Mouse (Mus musculus): ENCODE data around the gene Rorc.

The Rorc gene

GRCm38 (mm10) chr3:94377028-94377923 is 4.7 kb downstream of the Rorc start:
- DNase-seq, result no peak

GRCm38 (mm10) chr3:94379831-94380510 is 7.4 kb downstream of the Rorc start:
- DNase-seq, result no peak

GRCm38 (mm10) chr3:94382308-94382707 is 9.7 kb downstream of the Rorc start:
- no peak for DNase-seq

GRCm38 (mm10) chr3:94383476-94383875 is 10.9 kb downstream of the Rorc start:
- no peak for DNase-seq

- no peak for DNase-seq
These were observed 14.1 kb downstream of the Rorc start for GRCm38 (mm10) chr3:94386671-94387070.

- DNase-seq, result no peak
These were observed 14.8 kb downstream of the Rorc start for GRCm38 (mm10) chr3:94387391-94387790.

GRCm38 (mm10) chr3:94388047-94388446 is 15.5 kb downstream of the Rorc start:
- peak; percentile 29 for DNase-seq

GRCm38 (mm10) chr3:94389420-94389819 is 16.8 kb downstream of the Rorc start:
- DNase-seq, result no peak

- DNase-seq, result no peak
These were observed 18.4 kb downstream of the Rorc start for GRCm38 (mm10) chr3:94391001-94391400.

GRCm38 (mm10) chr3:94392128-94392527 is 19.5 kb downstream of the Rorc start:
- no peak for DNase-seq

GRCm38 (mm10) chr3:94393049-94393448 is 20.5 kb downstream of the Rorc start:
- no peak for DNase-seq

GRCm38 (mm10) chr3:94396336-94396735 is 23.7 kb downstream of the Rorc start:
- no peak for DNase-seq

GRCm38 (mm10) chr3:94396851-94397250 is 24.3 kb downstream of the Rorc start:
- no peak for DNase-seq

- DNase-seq, result no peak
These were observed 25.6 kb downstream of the Rorc start, which contains the start of gene Lingo4 for GRCm38 (mm10) chr3:94398217-94398616. TSS of gene Lingo4 (plus strand) at chr3:94398517.

GRCm38 (mm10) chr3:94398943-94399481 is 26.4 kb downstream of the Rorc start:
- peak; percentile 65 for DNase-seq

- peak; percentile 43 for DNase-seq
These were observed 27.2 kb downstream of the Rorc start for GRCm38 (mm10) chr3:94399663-94400310.

- no peak for DNase-seq
These were observed 29.9 kb downstream of the Rorc start for GRCm38 (mm10) chr3:94402451-94402850.

- DNase-seq, result peak; percentile 47
These were observed 31.9 kb downstream of the Rorc start for GRCm38 (mm10) chr3:94404366-94405054.

- DNase-seq, result no peak
These were observed 33.0 kb downstream of the Rorc start for GRCm38 (mm10) chr3:94405561-94405960.

- no peak for DNase-seq
These were observed 39.9 kb downstream of the Rorc start for GRCm38 (mm10) chr3:94412530-94412929.

GRCm38 (mm10) chr3:94413031-94413679 is 40.6 kb downstream of the Rorc start, which contains the start of gene Tdrkh:
TSS of gene Tdrkh (plus strand) at chr3:94413273.
- peak; percentile 99 for DNase-seq

- DNase-seq, result no peak
These were observed 58.4 kb downstream of the Rorc start for GRCm38 (mm10) chr3:94430980-94431379.
